Mouse (Mus musculus): Measurements from ENCODE around the gene Fbll1. TPM values are rescaled to one million over a fixed set of nuclear protein-coding genes. Genes with fewer than 3 reads are reported as not detected.

Gene Fbll1
- polyA plus RNA-seq, 2 experiments, result 0.15 TPM; not detected in 1

GRCm38 (mm10) chr11:35760001-35760626 lies 38.6 kb downstream of the Fbll1 start:
- H3K27ac ChIP-seq (replicated peaks; ENCODE audit: low read depth, low read length), result no peak overlapping the region
- no peak overlapping the region for H3K4me3 ChIP-seq (replicated peaks; ENCODE audit: low read length)
- no peak overlapping the region for H3K9ac ChIP-seq (ENCODE audit: low read depth, low read length, severe bottlenecking)
- no peak for TF ChIP-seq POLR2A (IDR thresholded peaks at IDR 0.05; ENCODE audit: borderline replicate concordance, extremely low read depth, insufficient read depth, insufficient read length)
- no peak for DNase-seq (ENCODE audit: low spot score)
- 81% methylated on average over 7 of the region's 7 CpGs for WGBS
- H3K4me2 ChIP-seq (replicated peaks; ENCODE audit: low read depth, low read length, severe bottlenecking), result no peak overlapping the region
- ATAC-seq (ENCODE audit: low FRiP score, low read depth), result no peak
- H3K4me1 ChIP-seq (ENCODE audit: control insufficient read depth, insufficient read depth, low read length), result no peaks in the 10 kb centered on the region; the same call in 1 of the 2 replicates
- H3K36me3 ChIP-seq (ENCODE audit: control insufficient read depth, insufficient read depth, low read length), result no peaks in the 10 kb centered on the region
- no peaks in the 10 kb centered on the region for H3K9me3 ChIP-seq (ENCODE audit: control insufficient read depth, low read length)
- H3K27me3 ChIP-seq (ENCODE audit: control insufficient read depth, insufficient read depth, low read length), result no peaks in the 10 kb centered on the region

- Histone ChIP-seq H3K9me3 (ENCODE audit: control insufficient read depth, low read length) (no peaks in the 10 kb centered on the region), H3K4me1 (ENCODE audit: control insufficient read depth, insufficient read depth, low read length) (no peaks in the 10 kb centered on the region; the same call in 1 of the 2 replicates), H3K36me3 (ENCODE audit: control insufficient read depth, insufficient read depth, low read length) (no peaks in the 10 kb centered on the region), H3K4me2 (replicated peaks; ENCODE audit: low read depth, low read length, severe bottlenecking) (no peak overlapping the region), H3K27ac (replicated peaks; ENCODE audit: low read depth, low read length) (no peak overlapping the region), H3K9ac (ENCODE audit: low read depth, low read length, severe bottlenecking) (no peak overlapping the region), H3K27me3 (ENCODE audit: control insufficient read depth, insufficient read depth, low read length) (no peaks in the 10 kb centered on the region), H3K4me3 (replicated peaks; ENCODE audit: low read length) (no peak overlapping the region)
- no peak for ATAC-seq (ENCODE audit: low FRiP score, low read depth)
- no peak for TF ChIP-seq POLR2A (IDR thresholded peaks at IDR 0.05; ENCODE audit: borderline replicate concordance, extremely low read depth, insufficient read depth, insufficient read length)
- WGBS, result 78% methylated on average over 11 of the region's 11 CpGs
- DNase-seq (ENCODE audit: low spot score), result no peak
Observed at GRCm38 (mm10) chr11:35756411-35757303, 42.0 kb downstream of the Fbll1 start.

GRCm38 (mm10) chr11:35755546-35755945 lies 43.1 kb downstream of the Fbll1 start:
- no peak overlapping the region for H3K27ac ChIP-seq (replicated peaks; ENCODE audit: low read depth, low read length)

GRCm38 (mm10) chr11:35754906-35755418 lies 43.7 kb downstream of the Fbll1 start:
- no peaks in the 10 kb centered on the region; the same call in 1 of the 2 replicates for H3K4me1 ChIP-seq (ENCODE audit: control insufficient read depth, insufficient read depth, low read length)
- no peaks in the 10 kb centered on the region for H3K27me3 ChIP-seq (ENCODE audit: control insufficient read depth, insufficient read depth, low read length)
- H3K4me2 ChIP-seq (replicated peaks; ENCODE audit: low read depth, low read length, severe bottlenecking), result no peak overlapping the region
- ATAC-seq (ENCODE audit: low FRiP score, low read depth) (no peak), DNase-seq (ENCODE audit: low spot score) (no peak)
- no peak overlapping the region for H3K9ac ChIP-seq (ENCODE audit: low read depth, low read length, severe bottlenecking)
- no peak overlapping the region for H3K27ac ChIP-seq (replicated peaks; ENCODE audit: low read depth, low read length)
- H3K9me3 ChIP-seq (ENCODE audit: control insufficient read depth, low read length), result no peaks in the 10 kb centered on the region
- H3K4me3 ChIP-seq (replicated peaks; ENCODE audit: low read length), result no peak overlapping the region
- H3K36me3 ChIP-seq (ENCODE audit: control insufficient read depth, insufficient read depth, low read length), result no peaks in the 10 kb centered on the region
- no peak for TF ChIP-seq POLR2A (IDR thresholded peaks at IDR 0.05; ENCODE audit: borderline replicate concordance, extremely low read depth, insufficient read depth, insufficient read length)
- WGBS, result 85% methylated on average over 4 of the region's 4 CpGs

More at GRCm38 (mm10) chr11:35755546-35755945, 43.1 kb downstream of the Fbll1 start:
- no peak overlapping the region for H3K4me2 ChIP-seq (replicated peaks; ENCODE audit: low read depth, low read length, severe bottlenecking)
- H3K4me3 ChIP-seq (replicated peaks; ENCODE audit: low read length), result no peak overlapping the region
- DNase-seq (ENCODE audit: low spot score) (peak; percentile 25), ATAC-seq (ENCODE audit: low FRiP score, low read depth) (no peak)
- H3K9ac ChIP-seq (ENCODE audit: low read depth, low read length, severe bottlenecking), result no peak overlapping the region
- no peaks in the 10 kb centered on the region for H3K36me3 ChIP-seq (ENCODE audit: control insufficient read depth, insufficient read depth, low read length)
- H3K4me1 ChIP-seq (ENCODE audit: control insufficient read depth, insufficient read depth, low read length), result no peaks in the 10 kb centered on the region; the same call in 1 of the 2 replicates
- no peak for TF ChIP-seq POLR2A (IDR thresholded peaks at IDR 0.05; ENCODE audit: borderline replicate concordance, extremely low read depth, insufficient read depth, insufficient read length)
- 27% methylated on average over 6 of the region's 6 CpGs for WGBS
- H3K27me3 ChIP-seq (ENCODE audit: control insufficient read depth, insufficient read depth, low read length), result no peaks in the 10 kb centered on the region
- H3K9me3 ChIP-seq (ENCODE audit: control insufficient read depth, low read length), result no peaks in the 10 kb centered on the region

- DNase-seq (ENCODE audit: low spot score), result peak; percentile 29
- no peaks in the 10 kb centered on the region; the same call in 1 of the 2 replicates for H3K4me1 ChIP-seq (ENCODE audit: control insufficient read depth, insufficient read depth, low read length)
- H3K4me3 ChIP-seq (replicated peaks; ENCODE audit: low read length), result no peak overlapping the region
- H3K27me3 ChIP-seq (ENCODE audit: control insufficient read depth, insufficient read depth, low read length), result no peaks in the 10 kb centered on the region
- no peak overlapping the region for H3K27ac ChIP-seq (replicated peaks; ENCODE audit: low read depth, low read length)
- H3K9ac ChIP-seq (ENCODE audit: low read depth, low read length, severe bottlenecking), result no peak overlapping the region
- TF ChIP-seq POLR2A (IDR thresholded peaks at IDR 0.05; ENCODE audit: borderline replicate concordance, extremely low read depth, insufficient read depth, insufficient read length), result no peak
- H3K36me3 ChIP-seq (ENCODE audit: control insufficient read depth, insufficient read depth, low read length), result no peaks in the 10 kb centered on the region
- H3K4me2 ChIP-seq (replicated peaks; ENCODE audit: low read depth, low read length, severe bottlenecking), result no peak overlapping the region
- H3K9me3 ChIP-seq (ENCODE audit: control insufficient read depth, low read length), result no peaks in the 10 kb centered on the region
- WGBS, result 60% methylated on average over 8 of the region's 8 CpGs
- ATAC-seq (ENCODE audit: low FRiP score, low read depth), result no peak
Observed at GRCm38 (mm10) chr11:35750578-35750977, 48.1 kb downstream of the Fbll1 start.

MicroRNAs encoded within 50 kb of the gene (microRNA counts, 519-probe panel; counts per million panel counts)
- microRNA mmu-miR-103, result 4,092 counts per million, percentile 82 among the panel's probes with 10 or more counts

Small RNA genes lying within 50 kb of the gene (microRNA-seq; reads per million reads assigned to microRNA genes)
- gene Mir103-1, result 8.2 reads per million, percentile 19 among the genes with 10 or more reads in this experiment

Other genes starting within 250 kb of the Fbll1 start
- 20.4 and 23.3 TPM in 2 replicates for gene Pank3, start 29.4 kb downstream of the Fbll1 start, polyA plus RNA-seq (2012; rRNA removed)
- 20.3 and 23.5 TPM in 2 replicates for gene Pank3, start 29.4 kb downstream of the Fbll1 start, polyA plus RNA-seq (2014; fragmentation: Nextera tagmentation; extraction: Ambion mirVana)
- gene Rars, start 35.6 kb upstream of the Fbll1 start, polyA plus RNA-seq (2012; rRNA removed), result 49.9 and 71.3 TPM in 2 replicates
- gene Rars, start 35.6 kb upstream of the Fbll1 start, polyA plus RNA-seq (2014; fragmentation: Nextera tagmentation; extraction: Ambion mirVana), result 83.7 and 84.5 TPM in 2 replicates
- gene Wwc1, start 181.6 kb upstream of the Fbll1 start, polyA plus RNA-seq (2012; rRNA removed), result 9.1 and 13.9 TPM in 2 replicates
- 5.8 and 10.2 TPM in 2 replicates for gene Wwc1, start 181.6 kb upstream of the Fbll1 start, polyA plus RNA-seq (2014; fragmentation: Nextera tagmentation; extraction: Ambion mirVana)

Measured in limb, embryonic 14.5 days (tissue).